Mouse (Mus musculus) liver, embryonic 14.5 days (tissue): ENCODE data around the gene Tagln2. TPM values are rescaled to one million over a fixed set of nuclear protein-coding genes. Genes with fewer than 3 reads are reported as not detected.

ENCODE experiments used
- ATAC-seq: fragments of 200-750 bp; cut with Nextera tagmentation; 2 replicates; pipeline ENCODE4 v1.8.0; 2017; ENCODE audit warnings: moderate number of reproducible peaks, mild to moderate bottlenecking, moderate library complexity; ENCODE audit not compliant: insufficient read depth
- DNase-seq, 3 experiments: peaks; one replicate each; pipeline ENCODE4 v3.0.0-alpha.2; 2012 to 2013; ENCODE audit warnings: low read depth in 3 of 3, low spot score in 3 of 3
- H3K27ac ChIP-seq: fragments of 300-500 bp; sonication (generic); 2 replicates; pipeline ENCODE4 v1.5.1; 2014; ENCODE audit warnings: moderate library complexity, mild to moderate bottlenecking, control low read depth, inconsistent platforms
- H3K27me3 ChIP-seq: fragments of 300-500 bp; sonication (generic); 2 replicates; pipeline ENCODE4 v1.6.1; 2014; ENCODE audit warnings: mild to moderate bottlenecking, low read length, moderate library complexity; ENCODE audit not compliant: control insufficient read depth, insufficient read depth
- H3K36me3 ChIP-seq: fragments of 300-500 bp; sonication (generic); replicated peaks from 2 replicates; pipeline ENCODE4 v1.6.1; 2014; ENCODE audit warnings: low read depth; ENCODE audit not compliant: control insufficient read depth, insufficient read depth
- H3K4me1 ChIP-seq, 2 experiments: fragments of 200-500 bp in 1 of 2; fragments of 300-500 bp in 1 of 2; sonication (generic) in 1 of 2; replicated peaks; 2 replicates each; pipeline ENCODE4 v1.6.1; 2012 to 2014; ENCODE audit warnings: antibody characterized with exemption in 1 of 2, inconsistent platforms in 1 of 2, low read length in 1 of 2; ENCODE audit not compliant: control insufficient read depth in 2 of 2, insufficient read depth in 2 of 2
- H3K4me2 ChIP-seq: fragments of 300-500 bp; sonication (generic); 2 replicates; pipeline ENCODE4 v1.6.1; 2014; ENCODE audit warnings: low read depth, mild to moderate bottlenecking, control low read depth, moderate library complexity
- H3K4me3 ChIP-seq, 2 experiments: fragments of 200-500 bp in 1 of 2; fragments of 300-500 bp in 1 of 2; sonication (generic) in 1 of 2; 2 replicates each; pipeline ENCODE4 v1.5.1; 2012 to 2014; ENCODE audit warnings: low read depth in 2 of 2, low read length in 2 of 2, mild to moderate bottlenecking in 2 of 2, control low read depth in 1 of 2, inconsistent platforms in 1 of 2, moderate library complexity in 1 of 2; ENCODE audit not compliant: insufficient read depth in 1 of 2
- H3K9ac ChIP-seq: fragments of 300-500 bp; sonication (generic); replicated peaks from 2 replicates; pipeline ENCODE4 v1.6.1; 2014; ENCODE audit warnings: mild to moderate bottlenecking, control low read depth, moderate library complexity
- H3K9me3 ChIP-seq: fragments of 300-500 bp; sonication (generic); 2 replicates; pipeline ENCODE4 v1.6.1; 2016; ENCODE audit warnings: low read length, mixed read lengths; ENCODE audit not compliant: control insufficient read depth
- CTCF ChIP-seq: IDR thresholded peaks from 2 replicates; pipeline ENCODE4 v1.5.1; 2016; ENCODE audit warnings: antibody characterized with exemption, low read depth, control low read depth
- EP300 ChIP-seq: IDR thresholded peaks from 2 replicates; pipeline ENCODE4 v1.6.1; 2016; ENCODE audit warnings: antibody characterized with exemption, low read depth
- WGBS: fragments of 180-500 bp; shearing (Covaris S2); extraction: QIAGEN DNeasy Blood & Tissue Kit; methylation state at CpG from one replicate; pipeline ENCODE4 v1.1.7; 2014; ENCODE audit not compliant: insufficient replicate concordance; 5-methylcytosine and 5-hydroxymethylcytosine counted together
- polyA plus RNA-seq, 2 experiments: library from polyadenylated mRNA; depleted of rRNA in 1 of 2; stranded (reverse) in 1 of 2; unstranded in 1 of 2; fragments of >200 nt; fragmentation: Nextera tagmentation in 1 of 2; extraction: Ambion mirVana in 1 of 2; gene quantifications; 2 replicates each; pipeline versions ENCODE4 v1.2.1 to v1.2.3; 2012 to 2014

Gene Tagln2
- polyA plus RNA-seq, 2 experiments = 75.1 to 94.4 TPM

DNA sequence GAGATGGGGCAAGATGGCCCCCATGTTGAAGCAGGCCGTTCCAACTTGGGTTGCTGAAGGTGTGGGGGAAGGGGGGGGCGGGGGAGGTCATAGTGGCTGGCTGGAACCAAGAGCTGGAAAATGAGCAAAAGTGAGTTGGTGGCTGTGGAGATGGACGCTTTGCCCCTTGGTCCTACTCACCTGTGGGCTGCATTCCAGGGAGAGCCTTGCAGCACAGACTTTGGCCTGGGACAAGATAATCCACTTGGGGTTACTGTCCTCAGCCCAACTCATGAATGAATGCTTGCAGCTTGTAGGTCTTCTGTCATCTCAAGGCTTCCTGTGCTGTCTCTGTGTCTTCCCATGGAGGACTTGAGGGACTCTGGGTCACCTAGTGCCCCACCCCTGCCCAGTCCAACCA is 7.9 kb downstream of the Tagln2 start:
- Histone ChIP-seq H3K9ac (no peak overlapping the region), H3K36me3 (peaks cover 3% of the 10 kb centered on the region), H3K27me3 (no peaks in the 10 kb centered on the region), H3K4me1 (peaks cover 0 to 28% of the 10 kb centered on the region in 2 experiments; a peak in 2 of 4 replicates), H3K4me2 (no peak overlapping the region), H3K27ac (no peak overlapping the region), H3K4me3 (no peak overlapping the region), H3K9me3 (no peaks in the 10 kb centered on the region)
- 50% methylated on average over 3 of the region's 3 CpGs for WGBS
- no peak for DNase-seq
- no peak for TF ChIP-seq EP300
- no peak for TF ChIP-seq CTCF
- ATAC-seq = no peak

DNA sequence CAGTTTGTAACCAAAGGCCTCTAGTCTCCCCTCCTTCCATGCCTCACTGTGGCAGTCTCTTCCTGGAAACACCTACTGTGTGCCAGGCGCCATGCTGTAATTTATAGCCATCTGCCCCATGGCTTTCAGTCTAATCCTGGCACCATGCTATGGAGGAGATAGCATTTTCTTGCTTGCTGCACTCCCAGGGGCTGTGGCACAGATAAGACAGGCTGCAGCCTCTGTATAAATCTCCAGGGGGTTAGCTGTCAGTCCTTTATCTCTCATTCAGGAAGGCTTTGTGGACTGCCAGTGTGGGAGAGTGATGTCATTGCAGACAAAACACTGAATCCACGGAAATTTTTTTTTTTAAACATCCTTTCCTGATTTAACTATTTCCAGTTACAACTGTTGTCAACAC is 8.3 kb downstream of the Tagln2 start:
- no peak overlapping the region for H3K27ac ChIP-seq
- TF ChIP-seq CTCF (no peak), EP300 (no peak)
- peak; percentile 47; the same call in 1 of the 2 replicates for ATAC-seq
- no peak overlapping the region for H3K4me2 ChIP-seq
- no peak overlapping the region for H3K4me3 ChIP-seq
- no peaks in the 10 kb centered on the region for H3K27me3 ChIP-seq
- WGBS = 18% methylated on average over 2 of the region's 2 CpGs
- no peak for DNase-seq
- H3K4me1 ChIP-seq = peaks cover 0 to 31% of the 10 kb centered on the region in 2 experiments; a peak in 2 of 4 replicates
- H3K36me3 ChIP-seq = peaks cover 3% of the 10 kb centered on the region
- H3K9me3 ChIP-seq = no peaks in the 10 kb centered on the region
- no peak overlapping the region for H3K9ac ChIP-seq

DNA sequence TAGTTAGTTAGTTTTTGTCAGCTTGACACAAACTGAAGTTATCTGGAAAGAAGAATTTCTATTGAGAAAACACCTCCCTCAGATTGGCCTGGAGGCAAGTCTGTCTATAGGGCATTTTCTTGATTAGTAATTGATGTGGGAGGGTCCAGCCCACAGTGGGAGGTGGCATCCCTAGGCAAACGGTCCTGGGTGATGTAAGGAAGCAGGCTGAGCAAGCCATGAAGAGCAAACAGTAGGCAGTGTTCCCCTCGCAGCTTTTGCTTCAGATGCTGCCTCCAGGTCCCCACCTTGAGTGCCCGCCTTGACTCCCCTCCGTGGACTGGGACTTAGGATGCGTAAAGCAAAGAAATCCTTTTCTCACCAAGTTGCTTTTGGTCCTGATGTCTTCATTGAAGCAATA is 9.4 kb downstream of the Tagln2 start:
- 61% methylated on average over 5 of the region's 5 CpGs for WGBS
- Histone ChIP-seq H3K4me1 (peaks cover 0 to 33% of the 10 kb centered on the region in 2 experiments; a peak in 2 of 4 replicates), H3K9me3 (no peaks in the 10 kb centered on the region), H3K4me2 (no peak overlapping the region), H3K9ac (no peak overlapping the region), H3K27me3 (no peaks in the 10 kb centered on the region), H3K27ac (no peak overlapping the region), H3K36me3 (peaks cover 3% of the 10 kb centered on the region), H3K4me3 (no peak overlapping the region)
- ATAC-seq = no peak
- TF ChIP-seq CTCF = no peak
- TF ChIP-seq EP300 = no peak
- DNase-seq = no peak

DNA sequence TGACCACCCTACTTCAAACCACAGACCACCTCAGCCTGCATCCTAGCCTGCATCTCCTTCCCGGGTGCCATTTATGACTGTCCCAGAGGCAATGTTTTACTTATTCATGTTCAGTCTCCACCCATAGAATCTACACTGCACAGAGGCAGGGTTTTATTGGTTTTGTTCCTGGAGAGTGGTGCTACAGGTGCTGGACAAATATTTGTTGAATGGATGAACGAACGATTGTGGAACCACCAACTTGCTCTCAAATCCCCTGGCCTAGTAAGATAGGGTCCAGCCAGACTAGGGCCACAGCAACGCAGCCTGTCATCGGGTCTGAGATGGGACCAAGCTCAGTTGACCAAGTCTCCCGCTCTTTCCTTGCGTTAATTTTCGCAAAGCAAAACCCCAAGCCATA is 10.1 kb downstream of the Tagln2 start:
- peaks cover 0 to 37% of the 10 kb centered on the region in 2 experiments; a peak in 2 of 4 replicates for H3K4me1 ChIP-seq

DNA sequence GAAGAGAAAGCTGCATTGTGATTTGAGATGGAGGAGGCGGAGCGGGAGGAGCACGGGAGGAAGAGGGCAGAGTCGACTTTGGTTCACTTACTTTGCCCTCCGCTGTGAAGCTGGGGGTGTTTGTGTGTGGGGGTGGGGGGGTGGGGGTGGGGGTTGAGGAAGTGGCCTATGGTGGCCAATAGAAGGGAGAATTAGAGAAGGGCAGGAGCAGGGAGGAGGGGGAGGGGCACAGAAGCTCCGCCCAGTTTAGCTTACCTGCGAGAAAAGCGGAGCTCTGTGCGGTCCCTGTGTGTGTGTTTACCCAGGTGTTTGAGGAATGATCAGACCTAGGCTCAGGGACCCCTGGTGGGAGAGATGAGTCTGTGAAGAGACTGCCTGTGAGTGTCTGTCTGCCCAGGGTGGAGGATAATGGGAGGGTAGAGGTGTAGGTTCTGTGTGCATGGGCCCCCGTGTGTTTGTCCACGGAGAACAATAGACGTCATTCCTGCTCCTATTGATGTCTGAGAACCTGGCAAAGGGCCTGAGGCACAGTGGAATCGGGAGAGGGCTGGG is 10.7 kb downstream of the Tagln2 start:
- peaks cover 3% of the 10 kb centered on the region for H3K36me3 ChIP-seq
- no peak overlapping the region for H3K27ac ChIP-seq
- no peaks in the 10 kb centered on the region for H3K27me3 ChIP-seq
- H3K4me2 ChIP-seq = peak overlapping the region; percentile 22; the same call in 1 of the 2 replicates
- H3K4me3 ChIP-seq = no peak overlapping the region
- DNase-seq = no peak
- 40% methylated on average over 13 of the region's 13 CpGs for WGBS
- peaks cover 0 to 41% of the 10 kb centered on the region in 2 experiments; a peak in 2 of 4 replicates for H3K4me1 ChIP-seq
- peak; percentile 12; the same call in 1 of the 2 replicates for ATAC-seq
- TF ChIP-seq CTCF (no peak), EP300 (no peak)
- H3K9ac ChIP-seq = no peak overlapping the region
- H3K9me3 ChIP-seq = no peaks in the 10 kb centered on the region

More for the DNA sequence above, 10.1 kb downstream of the Tagln2 start:
- Histone ChIP-seq H3K27ac (no peak overlapping the region), H3K9ac (no peak overlapping the region), H3K4me3 (no peak overlapping the region), H3K36me3 (peaks cover 3% of the 10 kb centered on the region), H3K27me3 (no peaks in the 10 kb centered on the region), H3K4me2 (0 out of 2 replicates have a peak overlapping the region, but pooled peaks have one; percentile 18), H3K9me3 (no peaks in the 10 kb centered on the region)
- TF ChIP-seq CTCF = no peak
- no peak for TF ChIP-seq EP300
- DNase-seq (no peak), ATAC-seq (no peak)
- 41% methylated on average over 8 of the region's 8 CpGs for WGBS
